Mouse (Mus musculus): Measurements from ENCODE around the gene Dock4.
A peak's percentile ranks its signal among the peaks of the same experiment; 100 is the strongest.

Dock4 gene

GRCm38 (mm10) chr12:40511643-40512369 is 66.1 kb downstream of the Dock4 start:
- no peak for DNase-seq (ENCODE audit: low read depth)

DNA sequence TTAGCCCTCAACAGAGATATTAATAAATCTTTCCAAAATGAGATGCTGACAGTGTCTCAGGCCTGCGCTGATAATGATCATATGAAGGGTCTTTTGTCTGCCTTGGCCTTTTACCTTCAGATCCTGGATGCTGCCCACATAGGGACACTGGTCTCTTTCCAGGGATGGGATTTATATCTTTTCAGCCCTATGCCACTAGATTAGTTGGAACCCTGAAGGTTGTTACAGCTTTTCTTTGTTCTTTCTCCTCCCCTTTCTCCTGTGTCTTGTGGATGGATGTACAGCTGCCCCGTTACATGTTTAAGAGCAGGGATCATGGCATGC is 66.6 kb downstream of the Dock4 start:
- DNase-seq (ENCODE audit: low read depth): no peak

DNA sequence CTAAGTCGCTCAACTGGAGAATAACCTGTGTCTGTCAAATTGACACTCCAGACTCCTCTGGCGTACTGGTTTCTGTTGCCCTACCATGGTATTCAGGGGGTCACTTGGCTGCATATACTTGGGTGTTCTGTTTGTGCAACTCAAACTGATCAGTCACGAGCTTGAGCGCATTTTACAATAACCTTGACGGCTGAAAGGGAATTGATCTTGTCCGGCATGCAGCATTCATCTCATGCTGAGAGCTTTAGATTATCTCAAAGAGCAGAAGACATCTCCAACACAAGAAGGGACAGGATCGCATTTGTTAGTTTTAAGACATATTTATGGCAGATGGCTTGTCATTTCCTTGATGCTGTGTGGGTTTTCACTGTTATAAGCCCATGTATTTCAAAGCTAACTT is 67.2 kb downstream of the Dock4 start:
- no peak for DNase-seq (ENCODE audit: low read depth)

- DNase-seq (ENCODE audit: low read depth): no peak
Observed at GRCm38 (mm10) chr12:40514021-40514420, 68.3 kb downstream of the Dock4 start.

GRCm38 (mm10) chr12:40522468-40522867 is 76.7 kb downstream of the Dock4 start:
- no peak for DNase-seq (ENCODE audit: low read depth)

GRCm38 (mm10) chr12:40523020-40523419 is 77.3 kb downstream of the Dock4 start:
- DNase-seq (ENCODE audit: low read depth): no peak

DNA sequence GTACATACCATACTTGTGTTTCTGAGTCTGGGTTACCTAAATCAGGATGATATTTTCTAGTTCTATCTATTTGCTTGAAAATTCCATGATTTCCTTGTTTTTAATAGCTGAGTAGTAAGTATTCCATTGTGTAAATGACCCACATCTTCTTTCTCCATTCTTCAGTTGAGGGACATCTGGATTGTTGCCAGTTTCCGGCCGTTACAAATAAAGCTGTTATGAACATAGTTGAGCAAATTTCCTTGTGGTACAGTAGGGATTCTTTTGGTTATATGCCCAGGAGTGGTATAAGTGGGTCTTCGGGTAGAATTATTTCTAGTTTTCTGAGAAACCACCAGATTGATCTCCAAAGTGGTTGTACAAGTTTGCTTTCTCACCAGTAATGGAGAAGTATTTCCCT is 79.3 kb downstream of the Dock4 start:
- no peak for DNase-seq (ENCODE audit: low read depth)

DNA sequence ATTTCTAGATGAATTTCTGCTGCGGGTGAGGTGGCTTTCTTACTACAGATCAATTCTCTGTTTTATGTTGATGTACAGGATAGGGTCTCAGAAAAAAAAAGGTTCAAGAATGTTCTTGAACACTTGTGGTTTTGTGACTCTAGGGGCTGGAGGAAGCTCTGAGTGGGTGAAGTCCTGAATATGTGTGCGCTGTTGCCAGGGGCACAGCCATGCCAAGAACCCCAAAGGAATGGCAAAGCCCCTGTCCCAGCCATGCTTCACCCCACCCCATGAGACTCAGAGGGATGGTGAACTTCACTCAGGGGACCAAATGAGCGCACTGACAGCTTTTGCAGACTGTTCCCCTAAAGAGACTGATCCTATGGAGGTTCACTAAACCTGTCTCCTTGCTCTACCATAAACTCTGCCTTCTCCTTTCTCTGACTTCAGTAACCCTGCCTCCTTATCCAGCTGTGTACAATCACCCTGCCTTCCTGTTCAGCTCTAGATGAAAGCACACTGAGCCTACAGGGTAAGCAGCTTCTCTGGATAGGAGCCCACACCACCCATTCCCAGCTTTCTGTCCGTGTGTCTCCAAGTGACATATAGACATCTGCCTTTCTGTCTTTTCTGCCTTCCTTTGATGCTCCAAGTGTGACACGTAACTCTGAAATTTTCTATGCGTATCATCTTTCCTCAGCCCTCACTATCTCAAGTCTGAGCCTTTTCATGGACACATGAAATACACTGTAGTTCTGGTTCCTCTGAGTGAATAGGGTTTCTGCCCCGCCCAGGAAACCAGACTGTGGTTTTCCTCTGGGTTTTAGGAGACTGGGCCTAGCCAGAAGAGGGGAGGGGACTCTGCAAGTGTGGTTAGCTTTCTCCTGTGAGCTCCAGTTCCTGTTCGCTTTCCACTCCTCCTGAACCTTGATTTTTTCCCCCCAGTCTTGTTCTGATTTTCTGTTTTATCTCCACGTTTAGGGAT is 90.2 kb downstream of the Dock4 start:
- peak; percentile 85 for DNase-seq (ENCODE audit: low read depth)

DNA sequence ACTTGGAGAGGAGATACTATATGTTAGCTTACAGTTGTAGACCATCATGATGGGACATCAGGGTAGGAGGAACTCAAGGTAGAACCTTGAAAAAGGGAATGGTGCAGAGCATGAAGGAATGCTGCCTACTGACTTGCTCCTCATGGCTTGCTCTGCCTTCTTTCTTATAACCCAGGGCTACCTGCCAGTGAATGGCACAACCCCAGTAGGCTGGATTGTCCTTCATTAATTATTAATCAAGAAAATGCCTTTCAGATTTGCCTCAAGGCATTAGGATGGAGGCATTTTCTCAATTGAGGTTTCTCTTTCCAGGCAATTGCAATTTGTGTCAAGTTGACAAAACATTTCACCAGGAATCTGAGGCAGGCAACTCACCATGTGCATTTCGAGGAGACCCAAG is 92.1 kb downstream of the Dock4 start:
- DNase-seq (ENCODE audit: low read depth): no peak

GRCm38 (mm10) chr12:40538318-40538717 is 92.6 kb downstream of the Dock4 start:
- DNase-seq (ENCODE audit: low read depth): no peak

- DNase-seq (ENCODE audit: low read depth): no peak
Observed at GRCm38 (mm10) chr12:40538780-40539179, 93.0 kb downstream of the Dock4 start.

GRCm38 (mm10) chr12:40544273-40544672 is 98.5 kb downstream of the Dock4 start:
- no peak for DNase-seq (ENCODE audit: low read depth)

GRCm38 (mm10) chr12:40546827-40547226 is 101.1 kb downstream of the Dock4 start:
- no peak for DNase-seq (ENCODE audit: low read depth)

DNA sequence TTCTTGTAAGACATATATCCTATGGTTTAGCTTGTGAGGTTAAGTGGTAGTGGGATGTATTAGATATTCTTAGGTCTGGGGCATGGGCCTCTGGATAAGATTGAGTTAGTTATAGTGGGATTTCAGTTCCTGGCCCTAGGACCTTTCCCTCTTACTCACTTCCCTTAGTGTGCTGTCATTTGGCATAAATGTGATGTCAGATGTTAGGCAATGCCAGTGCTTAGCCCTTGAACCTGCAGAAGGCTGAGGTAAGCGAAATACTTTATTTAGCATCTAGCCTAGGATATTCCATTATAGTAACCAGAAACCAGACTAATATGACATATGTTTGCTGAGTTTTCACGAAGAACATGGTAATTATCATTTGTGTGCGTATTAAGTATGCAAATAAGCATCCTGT is 105.6 kb downstream of the Dock4 start:
- no peak for DNase-seq (ENCODE audit: low read depth)

DNA sequence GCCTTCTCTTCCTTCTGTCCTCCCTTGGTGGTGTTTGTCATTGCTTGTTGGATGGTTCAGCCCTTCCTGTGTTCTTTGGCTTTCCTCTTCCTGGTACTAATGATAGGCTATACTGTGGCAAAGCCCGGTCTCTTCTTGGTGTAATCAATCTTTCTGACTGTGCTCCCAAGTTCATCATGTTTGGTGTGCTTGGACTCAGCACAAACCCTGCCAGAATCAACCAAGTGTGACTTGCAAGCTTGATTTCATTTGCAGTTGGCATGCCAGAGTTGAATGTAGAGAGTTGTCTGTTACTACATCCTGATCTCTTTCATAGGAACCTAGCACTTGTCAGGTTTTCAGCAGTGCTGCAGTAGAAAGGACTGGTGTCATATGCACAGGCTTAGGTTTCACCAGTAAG is 106.4 kb downstream of the Dock4 start:
- no peak for DNase-seq (ENCODE audit: low read depth)

DNA sequence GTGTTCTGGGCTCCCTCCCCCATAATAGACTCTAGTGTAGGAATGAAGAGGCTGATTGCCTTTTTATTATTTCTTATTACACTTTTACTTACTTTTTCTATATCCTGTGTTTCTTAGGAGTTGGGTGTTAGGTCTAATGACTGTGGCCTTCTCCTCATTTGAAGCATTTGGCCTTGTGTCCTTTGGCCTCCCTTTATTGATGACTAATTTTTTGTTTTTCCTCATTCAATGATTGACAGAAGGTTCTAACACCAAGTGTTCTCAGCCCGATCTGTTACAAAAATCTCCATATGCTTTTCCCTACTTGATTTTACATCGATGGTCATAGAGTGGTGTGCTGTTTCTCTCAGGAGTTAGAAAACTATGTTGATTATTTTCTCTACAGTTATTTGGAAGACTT is 108.2 kb downstream of the Dock4 start:
- DNase-seq (ENCODE audit: low read depth): no peak

- no peak for DNase-seq (ENCODE audit: low read depth)
Observed at GRCm38 (mm10) chr12:40554941-40555511, 109.3 kb downstream of the Dock4 start.

DNA sequence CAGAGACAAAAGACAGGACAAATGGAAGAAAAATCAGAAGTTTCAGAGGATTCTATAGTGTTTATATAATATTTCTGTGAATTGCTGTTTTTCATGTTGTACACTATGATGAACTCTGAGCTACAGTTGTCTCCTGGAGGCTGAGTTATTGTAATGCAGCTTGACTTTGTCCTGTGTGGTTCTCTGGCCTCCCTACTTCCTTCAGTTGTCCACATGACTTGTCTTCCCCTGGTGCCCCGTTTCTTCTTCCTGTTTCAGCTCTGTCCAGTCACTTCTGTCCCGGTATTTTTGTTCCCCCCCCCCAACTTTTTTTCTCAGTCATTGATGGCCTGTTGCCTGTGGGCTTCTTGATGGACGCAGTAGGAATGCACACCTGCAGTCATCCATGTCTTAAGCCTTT is 112.8 kb downstream of the Dock4 start:
- DNase-seq (ENCODE audit: low read depth): no peak

GRCm38 (mm10) chr12:40559103-40559502 is 113.4 kb downstream of the Dock4 start:
- no peak for DNase-seq (ENCODE audit: low read depth)

GRCm38 (mm10) chr12:40563703-40564102 is 118.0 kb downstream of the Dock4 start:
- DNase-seq (ENCODE audit: low read depth): no peak

GRCm38 (mm10) chr12:40564261-40564660 is 118.5 kb downstream of the Dock4 start:
- DNase-seq (ENCODE audit: low read depth): no peak

- no peak for DNase-seq (ENCODE audit: low read depth)
Observed at GRCm38 (mm10) chr12:40568365-40568885, 122.7 kb downstream of the Dock4 start.
